Comparison of ENCODE assay signal across 7 mouse cellular contexts in genomic region chr9:110623416-110624195, GRCm38 (mm10). TPM values are rescaled to one million over a fixed set of nuclear protein-coding genes. Genes with fewer than 3 reads are reported as not detected.
A peak's percentile ranks its signal among the peaks of the same experiment; 100 is the strongest.
DNase-seq lines count a peak whose midpoint lies in the region; ATAC-seq and TF ChIP-seq lines count a peak whose summit lies in the region.

No protein-coding gene starts in this region.

- no peaks in the 10 kb centered on the region for H3K9me3 ChIP-seq in lung, postnatal 0 days (ENCODE audit: low read length)
- H3K9me3 ChIP-seq in forebrain, embryonic 15.5 days: no peaks in the 10 kb centered on the region
- H3K9me3 ChIP-seq in liver, embryonic 14.5 days (ENCODE audit: control insufficient read depth, low read length): no peaks in the 10 kb centered on the region

- WGBS in lung, postnatal 0 days: 33% methylated on average over 8 of the region's 8 CpGs
- 49% methylated on average over 8 of the region's 8 CpGs for WGBS in forebrain, embryonic 15.5 days
- 63% methylated on average over 8 of the region's 8 CpGs for WGBS in liver, embryonic 14.5 days (ENCODE audit: insufficient replicate concordance)

- TF ChIP-seq EP300 in lung, postnatal 0 days (IDR thresholded peaks at IDR 0.05): no peak
- TF ChIP-seq EP300 in liver, embryonic 14.5 days (IDR thresholded peaks at IDR 0.05; ENCODE audit: low read depth): no peak

- peak overlapping the region; percentile 89 for H3K27ac ChIP-seq in lung, postnatal 0 days (ENCODE audit: low read length)
- peak overlapping the region; percentile 79; the same call in 1 of the 2 replicates for H3K27ac ChIP-seq in forebrain, embryonic 15.5 days (replicated peaks)
- no peak overlapping the region for H3K27ac ChIP-seq in liver, embryonic 14.5 days

- H3K4me3 ChIP-seq in lung, postnatal 0 days (ENCODE audit: low read depth, low read length): peak overlapping the region; percentile 53
- peak overlapping the region; percentile 53 for H3K4me3 ChIP-seq in forebrain, embryonic 15.5 days
- H3K4me3 ChIP-seq in liver, embryonic 14.5 days (ENCODE audit: insufficient read depth in 1 of 2, low read depth in 2 of 2, low read length in 2 of 2): peak overlapping the region; percentile 55 to 66; a peak in 3 of 4 replicates

- ATAC-seq in lung, postnatal 0 days: no peak
- no peak for ATAC-seq in forebrain, embryonic 15.5 days (replicated peaks)
- ATAC-seq in liver, embryonic 14.5 days (ENCODE audit: insufficient read depth): no peak
- no peak for ATAC-seq in megakaryocyte, adult 5-6 weeks (ENCODE audit: poor library complexity, severe bottlenecking)

- peak overlapping the region; percentile 46; the same call in 1 of the 2 replicates for H3K9ac ChIP-seq in lung, postnatal 0 days (replicated peaks; ENCODE audit: low read depth)
- H3K9ac ChIP-seq in forebrain, embryonic 15.5 days (replicated peaks): peak overlapping the region; percentile 68
- H3K9ac ChIP-seq in liver, embryonic 14.5 days (replicated peaks): no peak overlapping the region

- TF ChIP-seq CTCF in lung, postnatal 0 days (IDR thresholded peaks at IDR 0.05): no peak
- no peak for TF ChIP-seq CTCF in liver, embryonic 14.5 days (IDR thresholded peaks at IDR 0.05; ENCODE audit: low read depth)

- no peaks in the 10 kb centered on the region for H3K27me3 ChIP-seq in lung, postnatal 0 days (replicated peaks; ENCODE audit: insufficient read depth, low read length)
- no peaks in the 10 kb centered on the region for H3K27me3 ChIP-seq in forebrain, embryonic 15.5 days
- H3K27me3 ChIP-seq in liver, embryonic 14.5 days (ENCODE audit: control insufficient read depth, insufficient read depth, low read length): no peaks in the 10 kb centered on the region

- DNase-seq in lung, postnatal 0 days (ENCODE audit: low spot score): no peak
- DNase-seq in lung, postnatal 25 days (ENCODE audit: low spot score): no peak
- DNase-seq in liver, embryonic 14.5 days (ENCODE audit: low read depth in 3 of 3, low spot score in 3 of 3): no peak
- peak; percentile 6 for DNase-seq in testis, postnatal 14 days (ENCODE audit: low spot score)
- no peak for DNase-seq in B cell, adult 2 months

- H3K4me2 ChIP-seq in lung, postnatal 0 days (replicated peaks; ENCODE audit: low read depth, low read length): peak overlapping the region; percentile 94
- peak overlapping the region; percentile 94 for H3K4me2 ChIP-seq in forebrain, embryonic 15.5 days (replicated peaks)
- H3K4me2 ChIP-seq in liver, embryonic 14.5 days (ENCODE audit: low read depth): peak overlapping the region; percentile 88

- H3K36me3 ChIP-seq in lung, postnatal 0 days (ENCODE audit: insufficient read depth, low read length): peaks cover 19% of the 10 kb centered on the region; the same call in 1 of the 2 replicates
- peaks cover 23% of the 10 kb centered on the region for H3K36me3 ChIP-seq in forebrain, embryonic 15.5 days
- H3K36me3 ChIP-seq in liver, embryonic 14.5 days (replicated peaks; ENCODE audit: control insufficient read depth, insufficient read depth, low read depth): peaks cover 3% of the 10 kb centered on the region

- peaks cover 10% of the 10 kb centered on the region; the same call in 1 of the 2 replicates for H3K4me1 ChIP-seq in lung, postnatal 0 days (ENCODE audit: insufficient read depth, low read depth, low read length)
- peaks cover 20% of the 10 kb centered on the region for H3K4me1 ChIP-seq in forebrain, embryonic 15.5 days
- H3K4me1 ChIP-seq in liver, embryonic 14.5 days (replicated peaks; ENCODE audit: control insufficient read depth in 2 of 2, insufficient read depth in 2 of 2, low read length in 1 of 2): peaks cover 0 to 3% of the 10 kb centered on the region in 2 experiments; a peak in 1 of 4 replicates

RNA-seq across cellular contexts. Expression of gene Nradd, which starts 0.6 kb away (rescaled TPM):
- polyA plus RNA-seq in lung, postnatal 0 days (2015; fragmentation: Nextera tagmentation; extraction: Ambion mirVana): 45.2 and 46.6 TPM in 2 replicates
- polyA plus RNA-seq in forebrain, embryonic 15.5 days (2015; fragmentation: Nextera tagmentation; extraction: Ambion mirVana): 29.1 and 32.8 TPM in 2 replicates
- 1.4 and 1.5 TPM in 2 replicates for polyA plus RNA-seq in liver, embryonic 14.5 days (2012; rRNA removed)
- 0.67 and 0.75 TPM in 2 replicates for polyA plus RNA-seq in liver, embryonic 14.5 days (2014; fragmentation: Nextera tagmentation; extraction: Ambion mirVana)
- total RNA-seq in megakaryocyte, adult 5-6 weeks (2015): 4.6 and 5.2 TPM in 2 replicates
- total RNA-seq in megakaryocyte, adult 5-6 weeks (2017): 2.0 and 3.5 TPM in 2 replicates

RNA-seq across cellular contexts. Expression of gene Nbeal2, which starts 30.4 kb away (rescaled TPM):
- 6.2 and 6.6 TPM in 2 replicates for polyA plus RNA-seq in lung, postnatal 0 days (2015; fragmentation: Nextera tagmentation; extraction: Ambion mirVana)
- 2.1 and 2.4 TPM in 2 replicates for polyA plus RNA-seq in forebrain, embryonic 15.5 days (2015; fragmentation: Nextera tagmentation; extraction: Ambion mirVana)
- polyA plus RNA-seq in liver, embryonic 14.5 days (2012; rRNA removed): 4.2 and 4.3 TPM in 2 replicates
- polyA plus RNA-seq in liver, embryonic 14.5 days (2014; fragmentation: Nextera tagmentation; extraction: Ambion mirVana): 1.6 TPM in 2 replicates
- total RNA-seq in megakaryocyte, adult 5-6 weeks (2015): 42.1 and 52.5 TPM in 2 replicates
- 29.1 and 35.9 TPM in 2 replicates for total RNA-seq in megakaryocyte, adult 5-6 weeks (2017)

RNA-seq across cellular contexts. Expression of gene Ccdc12, which starts 32.7 kb away (rescaled TPM):
- 180 and 200 TPM in 2 replicates for polyA plus RNA-seq in lung, postnatal 0 days (2015; fragmentation: Nextera tagmentation; extraction: Ambion mirVana)
- polyA plus RNA-seq in forebrain, embryonic 15.5 days (2015; fragmentation: Nextera tagmentation; extraction: Ambion mirVana): 120 and 130 TPM in 2 replicates
- 42.3 and 64.5 TPM in 2 replicates for polyA plus RNA-seq in liver, embryonic 14.5 days (2012; rRNA removed)
- polyA plus RNA-seq in liver, embryonic 14.5 days (2014; fragmentation: Nextera tagmentation; extraction: Ambion mirVana): 60.4 and 66.0 TPM in 2 replicates
- 204 and 210 TPM in 2 replicates for total RNA-seq in megakaryocyte, adult 5-6 weeks (2015)
- total RNA-seq in megakaryocyte, adult 5-6 weeks (2017): 165 and 180 TPM in 2 replicates

Comparison
In these comparisons a context has a peak if more than half of its experiments do, and no peak if none do; other contexts are left out.
1. RNA of gene Nradd, which starts 0.6 kb away (polyA plus RNA-seq): 45.2 to 46.6 TPM in lung, postnatal 0 days and 29.1 to 32.8 TPM in forebrain, embryonic 15.5 days; 0.67 to 1.5 TPM in liver, embryonic 14.5 days; every median in the first group is over 10 times any median in the second.
2. Peak in every context shown above with its lines, with median percentiles within 50 percentile points of each other: H3K4me2 ChIP-seq and H3K4me3 ChIP-seq.